Mouse (Mus musculus) stomach, embryonic 15.5 days (tissue): ENCODE results near the gene Fbxo42. TPM values are rescaled to one million over a fixed set of nuclear protein-coding genes. Genes with fewer than 3 reads are reported as not detected.
A peak's percentile ranks its signal among the peaks of the same experiment; 100 is the strongest.

Experiments used
- ATAC-seq: fragments of 200-750 bp; cut with Nextera tagmentation; 2 replicates; pipeline ENCODE4 v1.8.0; 2017; ENCODE audit warnings: low read depth, moderate number of reproducible peaks, moderate TSS enrichment; ENCODE audit not compliant: insufficient read depth, low FRiP score
- H3K27ac ChIP-seq: fragments of 300-500 bp; sonication (generic); 2 replicates; pipeline ENCODE4 v1.5.1; 2015; ENCODE audit warnings: mild to moderate bottlenecking, inconsistent platforms
- H3K27me3 ChIP-seq: fragments of 300-500 bp; sonication (generic); replicated peaks from 2 replicates; pipeline ENCODE4 v1.6.1; 2015; ENCODE audit warnings: inconsistent platforms
- H3K36me3 ChIP-seq: fragments of 300-500 bp; sonication (generic); 2 replicates; pipeline ENCODE4 v1.6.1; 2015; ENCODE audit warnings: inconsistent platforms
- H3K4me1 ChIP-seq: fragments of 300-500 bp; sonication (generic); 2 replicates; pipeline ENCODE4 v1.6.1; 2015; ENCODE audit warnings: inconsistent platforms
- H3K4me2 ChIP-seq: fragments of 300-500 bp; sonication (generic); 2 replicates; pipeline ENCODE4 v1.6.1; 2015; ENCODE audit warnings: mild to moderate bottlenecking, inconsistent platforms
- H3K4me3 ChIP-seq: fragments of 300-500 bp; sonication (generic); replicated peaks from 2 replicates; pipeline ENCODE4 v1.5.1; 2015; ENCODE audit warnings: inconsistent platforms
- H3K9ac ChIP-seq: fragments of 300-500 bp; sonication (generic); 2 replicates; pipeline ENCODE4 v1.6.1; 2015; ENCODE audit warnings: inconsistent platforms
- H3K9me3 ChIP-seq: fragments of 300-500 bp; sonication (generic); 2 replicates; pipeline ENCODE4 v1.6.1; 2016; ENCODE audit warnings: inconsistent platforms
- WGBS: fragments of 180-500 bp; shearing (Covaris S2); methylation state at CpG from one replicate; pipeline ENCODE4 v1.1.7; 2015; 5-methylcytosine and 5-hydroxymethylcytosine counted together
- polyA plus RNA-seq: library from polyadenylated mRNA; unstranded; fragments of >200 nt; fragmentation: Nextera tagmentation; extraction: Ambion mirVana; gene quantifications from 2 replicates; pipeline ENCODE4 v1.2.1, GENCODE M21; 2015

Gene Fbxo42
- polyA plus RNA-seq, 1 experiment from 2014 or later: 21.4 TPM

DNA sequence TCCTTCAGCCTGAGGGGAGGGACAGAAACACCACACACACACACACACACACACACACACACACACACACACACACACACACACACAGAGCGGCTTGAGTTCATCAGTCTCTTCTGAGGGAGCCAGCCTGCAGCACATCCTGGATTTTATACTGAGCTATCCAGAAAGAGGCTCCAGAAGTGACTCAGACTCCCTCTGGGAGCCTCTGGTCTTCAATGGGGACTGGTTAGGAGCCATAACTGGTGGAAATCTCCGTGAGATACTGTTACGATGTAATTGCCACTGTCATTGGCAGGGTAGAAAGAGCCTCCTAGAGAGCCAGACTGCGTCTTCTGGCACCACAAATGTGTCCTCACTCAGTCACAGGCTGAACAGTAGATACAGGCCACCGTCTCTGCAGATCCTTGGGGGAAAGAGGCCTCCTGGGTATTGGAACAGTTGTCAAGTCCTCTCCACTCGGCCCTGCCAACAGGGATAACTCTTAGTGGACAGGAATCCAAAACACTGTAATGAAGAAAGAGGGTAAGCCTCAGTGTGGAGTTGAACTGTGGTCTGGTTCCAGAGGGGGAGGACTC is 87.9 kb downstream of the Fbxo42 start:
- peaks cover 22% of the 10 kb centered on the region for H3K4me1 ChIP-seq
- H3K9ac ChIP-seq: no peak overlapping the region
- no peak overlapping the region for H3K27ac ChIP-seq
- no peaks in the 10 kb centered on the region for H3K9me3 ChIP-seq
- H3K27me3 ChIP-seq: no peaks in the 10 kb centered on the region; the same call in 1 of the 2 replicates
- H3K4me2 ChIP-seq: no peak overlapping the region
- H3K36me3 ChIP-seq: no peaks in the 10 kb centered on the region
- WGBS: 64% methylated on average over 6 of the region's 6 CpGs
- no peak for ATAC-seq
- no peak overlapping the region for H3K4me3 ChIP-seq

GRCm38 (mm10) chr4:141236856-141237255 is 89.1 kb downstream of the Fbxo42 start:
- no peak overlapping the region for H3K9ac ChIP-seq
- H3K27me3 ChIP-seq: peaks cover 3% of the 10 kb centered on the region; the same call in 1 of the 2 replicates
- H3K4me2 ChIP-seq: no peak overlapping the region
- WGBS: 72% methylated on average over 3 of the region's 3 CpGs
- no peak overlapping the region for H3K4me3 ChIP-seq
- peaks cover 32% of the 10 kb centered on the region for H3K4me1 ChIP-seq
- ATAC-seq: no peak
- H3K36me3 ChIP-seq: no peaks in the 10 kb centered on the region
- H3K9me3 ChIP-seq: no peaks in the 10 kb centered on the region
- H3K27ac ChIP-seq: no peak overlapping the region

DNA sequence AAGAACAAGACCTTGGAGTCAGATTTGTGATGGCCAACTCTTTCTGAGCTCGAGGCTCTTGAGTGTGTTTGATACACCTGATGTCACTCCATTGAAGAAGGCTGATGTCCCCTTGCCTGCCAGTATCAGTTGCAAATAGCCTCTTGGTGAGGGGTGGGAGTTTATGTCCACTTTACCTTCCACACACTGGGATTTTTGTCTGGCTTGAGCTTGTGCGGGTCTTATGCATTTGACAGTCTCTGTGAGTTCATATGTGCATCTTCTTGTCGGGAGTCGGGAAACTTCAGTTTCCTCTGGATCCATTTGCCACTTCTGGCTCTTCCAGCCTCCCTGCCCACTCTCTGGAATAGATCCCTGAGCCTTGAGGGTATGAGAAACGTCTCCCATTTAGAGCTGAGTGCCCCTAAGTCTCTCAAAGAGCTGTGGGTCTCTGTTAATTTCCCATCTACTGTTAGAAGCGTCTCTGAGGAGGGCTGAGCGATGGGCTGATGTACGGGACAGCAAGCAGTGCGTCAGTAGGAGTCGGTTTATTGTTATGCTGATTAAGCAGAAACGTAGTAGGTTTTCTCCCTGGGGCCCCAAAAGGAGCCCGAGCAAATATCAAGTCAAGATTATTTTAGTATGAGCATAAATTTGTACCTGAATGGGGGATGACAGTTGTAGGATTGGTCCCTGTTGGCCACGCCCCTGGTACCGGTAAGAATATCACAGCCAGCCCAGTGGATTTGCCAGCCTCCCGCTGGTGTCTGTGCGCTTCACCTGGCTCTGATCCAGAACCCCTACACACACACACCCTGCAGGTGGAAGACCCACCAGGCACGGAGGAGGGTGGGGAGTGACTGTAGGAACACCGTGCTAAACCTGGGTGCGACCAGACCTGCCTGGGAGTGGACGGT is 91.0 kb downstream of the Fbxo42 start:
- peak overlapping the region; percentile 82 for H3K4me2 ChIP-seq
- no peak for ATAC-seq
- peak overlapping the region; percentile 48 for H3K4me3 ChIP-seq
- WGBS: 5% methylated on average over 20 of the region's 20 CpGs
- H3K27me3 ChIP-seq: peaks cover 3% of the 10 kb centered on the region; the same call in 1 of the 2 replicates
- H3K9me3 ChIP-seq: no peaks in the 10 kb centered on the region
- peaks cover 46% of the 10 kb centered on the region for H3K4me1 ChIP-seq
- H3K9ac ChIP-seq: peak overlapping the region; percentile 13; the same call in 1 of the 2 replicates
- H3K36me3 ChIP-seq: no peaks in the 10 kb centered on the region
- H3K27ac ChIP-seq: peak overlapping the region; percentile 86

GRCm38 (mm10) chr4:141239388-141240125 is 91.8 kb downstream of the Fbxo42 start, which contains the start of gene Arhgef19:
TSS of gene Arhgef19 (plus strand) at chr4:141239499.
- Histone ChIP-seq H3K9ac (peak within 1 kb of the TSS; percentile 13; the same call in 1 of the 2 replicates), H3K27ac (peak within 1 kb of the TSS; percentile 86), H3K4me3 (peak within 1 kb of the TSS; percentile 48), H3K4me1 (peaks cover 53% of the 10 kb centered on the region), H3K27me3 (peaks cover 3% of the 10 kb centered on the region; the same call in 1 of the 2 replicates), H3K4me2 (peak within 1 kb of the TSS; percentile 82), H3K36me3 (no peaks in the 10 kb centered on the region), H3K9me3 (no peaks in the 10 kb centered on the region)
- ATAC-seq: peak; percentile 91
- WGBS: under 1% methylated on average over 31 of the region's 31 CpGs

DNA sequence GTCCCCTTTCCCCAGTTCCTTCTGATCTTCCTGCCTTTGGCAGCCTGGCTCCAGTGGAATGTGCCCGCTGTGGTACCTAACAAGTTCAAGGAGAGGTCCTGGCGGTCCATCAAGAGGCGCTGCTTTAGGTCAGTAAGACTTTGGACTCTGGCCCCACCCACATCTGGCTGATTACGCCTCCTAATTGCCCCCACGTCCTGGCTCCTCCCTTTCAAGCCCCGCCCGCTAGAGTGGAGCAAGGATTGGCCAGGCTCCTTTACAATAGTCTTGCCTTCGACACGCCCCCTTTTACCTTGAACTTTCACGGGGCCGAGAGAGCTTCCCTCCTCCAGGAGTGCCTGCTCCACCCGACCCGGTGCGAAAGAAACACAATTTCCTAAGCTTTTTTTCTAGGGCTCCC is 92.9 kb downstream of the Fbxo42 start:
- H3K4me2 ChIP-seq: peak overlapping the region; percentile 82
- H3K9me3 ChIP-seq: no peaks in the 10 kb centered on the region
- H3K27me3 ChIP-seq: peaks cover 3% of the 10 kb centered on the region; the same call in 1 of the 2 replicates
- H3K27ac ChIP-seq: peak overlapping the region; percentile 90
- WGBS: 3% methylated on average over 14 of the region's 14 CpGs
- H3K36me3 ChIP-seq: no peaks in the 10 kb centered on the region
- peak overlapping the region; percentile 48 for H3K4me3 ChIP-seq
- H3K9ac ChIP-seq: 0 out of 2 replicates have a peak overlapping the region, but pooled peaks have one; percentile 4
- peak; percentile 40 for ATAC-seq
- H3K4me1 ChIP-seq: peaks cover 61% of the 10 kb centered on the region

DNA sequence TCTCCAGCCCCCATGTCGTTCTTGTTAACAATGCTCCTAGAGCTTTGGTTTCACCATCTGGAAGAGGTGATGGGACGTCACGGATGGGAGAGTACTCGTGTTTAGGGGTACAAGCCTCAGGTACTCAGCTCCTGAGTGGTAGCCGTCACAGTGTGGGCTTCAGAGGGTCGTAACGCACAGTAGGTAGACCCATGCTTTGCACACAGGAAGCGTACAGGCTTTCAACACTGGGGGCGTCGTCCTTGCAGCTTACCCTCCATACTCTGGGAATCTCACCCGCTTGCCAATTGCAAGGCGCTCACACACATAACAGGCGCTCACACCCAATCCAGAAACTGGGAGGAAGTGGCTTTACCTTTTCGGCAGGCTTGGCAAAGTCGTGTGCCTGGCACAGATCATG is 94.1 kb downstream of the Fbxo42 start:
- Histone ChIP-seq H3K27me3 (peaks cover 9% of the 10 kb centered on the region), H3K4me2 (peak overlapping the region; percentile 44), H3K27ac (peak overlapping the region; percentile 90), H3K9ac (no peak overlapping the region), H3K36me3 (no peaks in the 10 kb centered on the region), H3K9me3 (no peaks in the 10 kb centered on the region), H3K4me1 (peaks cover 73% of the 10 kb centered on the region), H3K4me3 (0 out of 2 replicates have a peak overlapping the region, but pooled peaks have one; percentile 40)
- WGBS: 38% methylated on average over 15 of the region's 15 CpGs
- no peak for ATAC-seq

DNA sequence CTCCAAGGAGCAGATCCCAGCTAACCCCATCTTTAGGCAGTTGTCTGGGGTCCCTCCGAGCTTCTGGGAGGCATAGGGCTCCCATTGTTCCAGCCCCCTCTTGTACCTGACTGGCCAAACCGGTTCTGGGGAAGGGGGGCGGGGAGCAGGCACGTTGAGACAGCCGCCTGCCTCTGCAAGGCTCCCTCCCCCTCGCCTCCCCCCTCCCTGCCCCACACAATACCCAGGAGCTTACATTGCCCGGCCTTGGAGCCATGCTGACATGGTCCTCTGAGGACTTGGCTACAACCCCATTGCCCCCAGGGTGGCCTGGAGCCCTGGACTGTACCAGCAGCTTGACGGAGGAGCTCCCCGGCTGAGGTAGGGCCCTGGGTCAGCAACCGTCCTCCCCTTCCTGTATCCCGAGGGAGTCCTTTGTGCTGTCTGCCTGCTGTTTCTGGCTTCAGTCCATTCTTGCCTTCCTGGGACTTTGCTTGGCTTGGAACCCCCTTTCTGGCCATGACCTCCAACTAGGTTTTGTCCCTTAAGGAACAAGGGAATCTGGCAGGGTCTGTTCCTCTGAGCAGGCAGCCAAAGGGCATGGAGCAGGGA is 95.0 kb downstream of the Fbxo42 start:
- H3K9ac ChIP-seq: no peak overlapping the region
- 15% methylated on average over 10 of the region's 11 CpGs for WGBS

DNA sequence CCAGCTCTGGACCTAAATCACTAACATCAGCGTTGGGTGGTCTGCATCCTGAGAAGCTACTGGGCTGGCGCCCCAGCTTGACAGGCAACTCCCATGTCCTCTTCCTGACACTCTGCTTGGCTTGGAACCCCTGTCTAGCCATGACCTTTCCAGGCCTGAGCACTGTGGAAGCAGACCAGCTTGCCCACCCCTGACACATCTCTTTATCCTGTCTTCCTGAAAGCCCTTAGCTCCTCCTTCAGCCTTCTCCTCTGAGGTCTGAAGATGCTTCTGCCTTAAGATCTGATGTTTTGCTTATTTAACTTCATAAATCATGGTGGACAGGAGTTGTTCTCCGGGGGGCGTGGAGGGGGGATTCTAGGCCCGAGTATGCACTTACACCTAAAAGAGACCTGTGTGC is 95.9 kb downstream of the Fbxo42 start:
- no peak for ATAC-seq
- Histone ChIP-seq H3K27me3 (peaks cover 19% of the 10 kb centered on the region), H3K4me2 (peak overlapping the region; percentile 44), H3K27ac (no peak overlapping the region; the same call in 1 of the 2 replicates), H3K9ac (no peak overlapping the region), H3K4me3 (peak overlapping the region; percentile 40), H3K36me3 (no peaks in the 10 kb centered on the region), H3K9me3 (no peaks in the 10 kb centered on the region), H3K4me1 (peaks cover 84% of the 10 kb centered on the region)
- 38% methylated on average over 5 of the region's 5 CpGs for WGBS

More for the DNA sequence above, 95.0 kb downstream of the Fbxo42 start:
- H3K27ac ChIP-seq: peak overlapping the region; percentile 90
- peaks cover 18% of the 10 kb centered on the region for H3K27me3 ChIP-seq
- H3K4me2 ChIP-seq: peak overlapping the region; percentile 44
- ATAC-seq: peak; percentile 49
- H3K36me3 ChIP-seq: no peaks in the 10 kb centered on the region
- peaks cover 82% of the 10 kb centered on the region for H3K4me1 ChIP-seq
- H3K4me3 ChIP-seq: peak overlapping the region; percentile 40
- no peaks in the 10 kb centered on the region for H3K9me3 ChIP-seq

GRCm38 (mm10) chr4:141244401-141244800 is 96.7 kb downstream of the Fbxo42 start:
- H3K9me3 ChIP-seq: no peaks in the 10 kb centered on the region
- H3K4me3 ChIP-seq: peak overlapping the region; percentile 40
- no peaks in the 10 kb centered on the region for H3K36me3 ChIP-seq
- peaks cover 25% of the 10 kb centered on the region for H3K27me3 ChIP-seq
- H3K27ac ChIP-seq: peak overlapping the region; percentile 76
- 53% methylated on average over 5 of the region's 5 CpGs for WGBS
- ATAC-seq: no peak
- peaks cover 81% of the 10 kb centered on the region for H3K4me1 ChIP-seq
- H3K4me2 ChIP-seq: peak overlapping the region; percentile 44
- peak overlapping the region; percentile 16; the same call in 1 of the 2 replicates for H3K9ac ChIP-seq

DNA sequence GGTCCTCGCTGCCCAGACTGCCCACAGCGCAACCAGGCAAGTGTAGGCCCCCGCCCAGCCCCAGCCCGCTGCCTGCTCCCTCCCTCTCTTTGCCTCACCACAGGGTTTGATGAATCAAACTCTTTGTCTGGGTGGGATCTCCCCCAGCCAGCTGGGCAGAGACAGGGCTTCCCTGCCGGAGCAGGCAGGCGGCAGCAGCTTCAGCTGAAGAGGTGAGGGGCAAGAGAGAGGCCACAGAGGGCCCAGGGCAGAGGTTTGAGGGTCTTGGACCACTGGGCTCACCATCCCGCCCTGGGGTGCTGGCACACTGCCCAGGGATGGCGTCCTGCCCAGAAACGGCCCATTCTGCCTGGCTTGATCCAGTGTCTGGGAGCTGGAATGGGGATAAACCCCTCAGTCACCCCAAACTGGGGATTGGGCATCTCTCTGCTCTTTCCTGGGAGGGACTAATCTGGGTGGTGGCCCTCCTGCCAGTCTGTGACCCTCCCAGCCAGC is 97.3 kb downstream of the Fbxo42 start:
- 16% methylated on average over 9 of the region's 9 CpGs for WGBS
- Histone ChIP-seq H3K4me1 (peaks cover 76% of the 10 kb centered on the region), H3K9me3 (no peaks in the 10 kb centered on the region), H3K36me3 (no peaks in the 10 kb centered on the region), H3K27me3 (peaks cover 25% of the 10 kb centered on the region), H3K9ac (no peak overlapping the region), H3K4me2 (peak overlapping the region; percentile 44), H3K4me3 (peak overlapping the region; percentile 40), H3K27ac (peak overlapping the region; percentile 76)
- no peak for ATAC-seq
